Comparison of ENCODE assay signal across 7 mouse cellular contexts in genomic region chr12:84450351-84450717, GRCm38 (mm10). TPM values are rescaled to one million over a fixed set of nuclear protein-coding genes. Genes with fewer than 3 reads are reported as not detected.
DNase-seq lines count a peak whose midpoint lies in the region; ATAC-seq and TF ChIP-seq lines count a peak whose summit lies in the region.

No protein-coding gene starts in this region.

- peak overlapping the region; percentile 58 for H3K27ac ChIP-seq in spleen, adult 2 months (ENCODE audit: insufficient read depth, low read length)
- peak overlapping the region; percentile 74 for H3K27ac ChIP-seq in embryonic facial prominence, embryonic 13.5 days
- H3K27ac ChIP-seq in hindbrain, embryonic 16.5 days (ENCODE audit: low read depth, low read length) = peak overlapping the region; percentile 81
- peak overlapping the region; percentile 87 for H3K27ac ChIP-seq in liver, embryonic 16.5 days (ENCODE audit: low read length)

- no peaks in the 10 kb centered on the region for H3K27me3 ChIP-seq in spleen, adult 2 months (ENCODE audit: control insufficient read depth, insufficient read depth, low read length)
- no peaks in the 10 kb centered on the region; the same call in 1 of the 2 replicates for H3K27me3 ChIP-seq in embryonic facial prominence, embryonic 13.5 days
- no peaks in the 10 kb centered on the region; the same call in 1 of the 2 replicates for H3K27me3 ChIP-seq in hindbrain, embryonic 16.5 days (replicated peaks; ENCODE audit: control insufficient read depth, insufficient read depth, low read length)
- no peaks in the 10 kb centered on the region; the same call in 1 of the 2 replicates for H3K27me3 ChIP-seq in liver, embryonic 16.5 days (ENCODE audit: control insufficient read depth, insufficient read depth, low read depth, low read length)

- peak overlapping the region; percentile 81 for H3K4me2 ChIP-seq in embryonic facial prominence, embryonic 13.5 days
- peak overlapping the region; percentile 90 for H3K4me2 ChIP-seq in hindbrain, embryonic 16.5 days (ENCODE audit: low read length)
- peak overlapping the region; percentile 76 for H3K4me2 ChIP-seq in liver, embryonic 16.5 days (ENCODE audit: low read depth, low read length)

- peak overlapping the region; percentile 78 for H3K9ac ChIP-seq in embryonic facial prominence, embryonic 13.5 days
- peak overlapping the region; percentile 72 for H3K9ac ChIP-seq in hindbrain, embryonic 16.5 days (ENCODE audit: low read depth, low read length)
- peak overlapping the region; percentile 76 for H3K9ac ChIP-seq in liver, embryonic 16.5 days (ENCODE audit: low read depth, low read length)

- peak overlapping the region; percentile 66 for H3K4me3 ChIP-seq in spleen, adult 2 months (ENCODE audit: extremely low read depth, insufficient read depth, insufficient read length)
- peak overlapping the region; percentile 77 for H3K4me3 ChIP-seq in embryonic facial prominence, embryonic 13.5 days
- peak overlapping the region; percentile 65 for H3K4me3 ChIP-seq in hindbrain, embryonic 16.5 days (ENCODE audit: low read length)
- peak overlapping the region; percentile 91 for H3K4me3 ChIP-seq in liver, embryonic 16.5 days (ENCODE audit: low read depth, low read length)

- H3K36me3 ChIP-seq in spleen, adult 2 months (ENCODE audit: control insufficient read depth, insufficient read depth, low read length) = no peaks in the 10 kb centered on the region
- no peaks in the 10 kb centered on the region; the same call in 1 of the 2 replicates for H3K36me3 ChIP-seq in embryonic facial prominence, embryonic 13.5 days
- no peaks in the 10 kb centered on the region for H3K36me3 ChIP-seq in hindbrain, embryonic 16.5 days (ENCODE audit: control insufficient read depth, insufficient read depth, low read length)
- H3K36me3 ChIP-seq in liver, embryonic 16.5 days (ENCODE audit: control insufficient read depth, insufficient read depth) = no peaks in the 10 kb centered on the region

- peaks cover 2% of the 10 kb centered on the region; the same call in 1 of the 2 replicates for H3K4me1 ChIP-seq in spleen, adult 2 months (ENCODE audit: control insufficient read depth, insufficient read depth, insufficient read length)
- H3K4me1 ChIP-seq in embryonic facial prominence, embryonic 13.5 days = peaks cover 22% of the 10 kb centered on the region
- peaks cover 12% of the 10 kb centered on the region for H3K4me1 ChIP-seq in hindbrain, embryonic 16.5 days (ENCODE audit: control insufficient read depth, insufficient read depth, low read depth, low read length)
- peaks cover 22% of the 10 kb centered on the region for H3K4me1 ChIP-seq in liver, embryonic 16.5 days (ENCODE audit: control insufficient read depth, low read depth, low read length)

- no peaks in the 10 kb centered on the region for H3K9me3 ChIP-seq in embryonic facial prominence, embryonic 13.5 days
- H3K9me3 ChIP-seq in hindbrain, embryonic 16.5 days (ENCODE audit: control insufficient read depth, low read length) = no peaks in the 10 kb centered on the region
- H3K9me3 ChIP-seq in liver, embryonic 16.5 days (replicated peaks; ENCODE audit: control insufficient read depth, low read length) = no peaks in the 10 kb centered on the region

- no peak for TF ChIP-seq POLR2A in spleen, adult 2 months (IDR thresholded peaks at IDR 0.05; ENCODE audit: low read depth, low read length)

- no peak for DNase-seq in spleen, adult 2 months (ENCODE audit: low read depth in 1 of 2, low spot score in 2 of 2)
- no peak for DNase-seq in spleen, postnatal 10 days (ENCODE audit: low spot score in 2 of 2)
- DNase-seq in ovary, postnatal 14 days (ENCODE audit: low spot score) = peak; percentile 7
- no peak for DNase-seq in embryo, embryonic 10.5 days (ENCODE audit: low spot score)

- no peak for TF ChIP-seq CTCF in spleen, adult 2 months (IDR thresholded peaks at IDR 0.05; ENCODE audit: extremely low read depth, insufficient read depth, insufficient read length, insufficient replicate concordance)

- WGBS in spleen, adult 2 months = under 1% methylated on average over 6 of the region's 6 CpGs
- 0% methylated on average over 6 of the region's 6 CpGs for WGBS in embryonic facial prominence, embryonic 13.5 days
- WGBS in hindbrain, embryonic 16.5 days = 0% methylated on average over 6 of the region's 6 CpGs
- WGBS in liver, embryonic 16.5 days (ENCODE audit: insufficient replicate concordance) = 0% methylated on average over 6 of the region's 6 CpGs

- ATAC-seq in embryonic facial prominence, embryonic 13.5 days (ENCODE audit: insufficient number of reproducible peaks, insufficient read depth, low FRiP score, low TSS enrichment, low read depth) = no peak
- no peak for ATAC-seq in hindbrain, embryonic 16.5 days
- ATAC-seq in liver, embryonic 16.5 days (ENCODE audit: low read depth) = 0 out of 2 replicates have a peak, but pooled peaks have one; percentile 0

RNA-seq across cellular contexts. Expression of gene Aldh6a1, which starts 0.5 kb away (rescaled TPM):
- polyA plus RNA-seq in spleen, adult 2 months (2012; rRNA removed) = 2.5 and 2.6 TPM in 2 replicates
- 36.7 and 39.6 TPM in 2 replicates for polyA plus RNA-seq in embryonic facial prominence, embryonic 13.5 days (2015; fragmentation: Nextera tagmentation; extraction: Ambion mirVana)
- 41.3 and 41.8 TPM in 2 replicates for polyA plus RNA-seq in hindbrain, embryonic 16.5 days (2015; fragmentation: Nextera tagmentation; extraction: Ambion mirVana)
- 49.3 and 55.5 TPM in 2 replicates for polyA plus RNA-seq in liver, embryonic 16.5 days (2015; fragmentation: Nextera tagmentation; extraction: Ambion mirVana)

RNA-seq across cellular contexts. Expression of gene Lin52, which starts 0.9 kb away (rescaled TPM):
- polyA plus RNA-seq in spleen, adult 2 months (2012; rRNA removed) = 4.5 and 5.9 TPM in 2 replicates
- 25.7 and 28.2 TPM in 2 replicates for polyA plus RNA-seq in embryonic facial prominence, embryonic 13.5 days (2015; fragmentation: Nextera tagmentation; extraction: Ambion mirVana)
- 31.9 and 32.4 TPM in 2 replicates for polyA plus RNA-seq in hindbrain, embryonic 16.5 days (2015; fragmentation: Nextera tagmentation; extraction: Ambion mirVana)
- polyA plus RNA-seq in liver, embryonic 16.5 days (2015; fragmentation: Nextera tagmentation; extraction: Ambion mirVana) = 10.7 and 11.8 TPM in 2 replicates

RNA-seq across cellular contexts. Expression of gene Rnf113a2, which starts 33.3 kb away (rescaled TPM):
- polyA plus RNA-seq in spleen, adult 2 months (2012; rRNA removed) = 3.3 and 3.6 TPM in 2 replicates
- polyA plus RNA-seq in embryonic facial prominence, embryonic 13.5 days (2015; fragmentation: Nextera tagmentation; extraction: Ambion mirVana) = 27.9 and 36.2 TPM in 2 replicates
- polyA plus RNA-seq in hindbrain, embryonic 16.5 days (2015; fragmentation: Nextera tagmentation; extraction: Ambion mirVana) = 21.3 and 23.5 TPM in 2 replicates
- 11.7 and 11.9 TPM in 2 replicates for polyA plus RNA-seq in liver, embryonic 16.5 days (2015; fragmentation: Nextera tagmentation; extraction: Ambion mirVana)

RNA-seq across cellular contexts. Expression of gene Bbof1, which starts 41.5 kb away (rescaled TPM):
- 0.05 TPM in 1 of 2 replicates, not detected in the other for polyA plus RNA-seq in spleen, adult 2 months (2012; rRNA removed)
- 2.3 and 2.6 TPM in 2 replicates for polyA plus RNA-seq in embryonic facial prominence, embryonic 13.5 days (2015; fragmentation: Nextera tagmentation; extraction: Ambion mirVana)
- polyA plus RNA-seq in hindbrain, embryonic 16.5 days (2015; fragmentation: Nextera tagmentation; extraction: Ambion mirVana) = 2.9 and 3.5 TPM in 2 replicates
- polyA plus RNA-seq in liver, embryonic 16.5 days (2015; fragmentation: Nextera tagmentation; extraction: Ambion mirVana) = 0.31 and 0.36 TPM in 2 replicates

RNA-seq across cellular contexts. Expression of gene Entpd5, which starts 41.5 kb away (rescaled TPM):
- polyA plus RNA-seq in spleen, adult 2 months (2012; rRNA removed) = 4.4 and 4.6 TPM in 2 replicates
- 10.4 and 15.7 TPM in 2 replicates for polyA plus RNA-seq in embryonic facial prominence, embryonic 13.5 days (2015; fragmentation: Nextera tagmentation; extraction: Ambion mirVana)
- 11.9 and 14.6 TPM in 2 replicates for polyA plus RNA-seq in hindbrain, embryonic 16.5 days (2015; fragmentation: Nextera tagmentation; extraction: Ambion mirVana)
- polyA plus RNA-seq in liver, embryonic 16.5 days (2015; fragmentation: Nextera tagmentation; extraction: Ambion mirVana) = 17.0 and 18.1 TPM in 2 replicates

Comparison
In these comparisons a context has a peak if more than half of its experiments do, and no peak if none do; other contexts are left out.
1. RNA of gene Aldh6a1, which starts 0.5 kb away (polyA plus RNA-seq): 49.3 to 55.5 TPM in liver, embryonic 16.5 days, 41.3 to 41.8 TPM in hindbrain, embryonic 16.5 days and 36.7 to 39.6 TPM in embryonic facial prominence, embryonic 13.5 days; 2.5 to 2.6 TPM in spleen, adult 2 months; every median in the first group is over 10 times any median in the second.
2. Peak in every context shown above with its lines, with median percentiles within 50 percentile points of each other: H3K27ac ChIP-seq, H3K4me3 ChIP-seq, H3K4me2 ChIP-seq and H3K9ac ChIP-seq.